Mouse (Mus musculus): ENCODE measurements around the gene Chaf1a. TPM values are rescaled to one million over a fixed set of nuclear protein-coding genes. Genes with fewer than 3 reads are reported as not detected.

Gene Chaf1a
- total RNA-seq (2021) = 1 to 10 TPM; 3.5 to 4.7 TPM
- long read RNA-seq, experiment 1, full-length matches to known transcripts = 10 of 10 reads
- long read RNA-seq, experiment 1, partial matches to known transcripts = 0 of 10 reads
- long read RNA-seq, experiment 1, other reads (novel, unspliced or antisense) = 0 of 10 reads
- long read RNA-seq, experiment 2, full-length matches to known transcripts = 2 of 3 reads
- long read RNA-seq, experiment 2, partial matches to known transcripts = 0 of 3 reads
- long read RNA-seq, experiment 2, other reads (novel, unspliced or antisense) = 1 of 3 reads

DNA sequence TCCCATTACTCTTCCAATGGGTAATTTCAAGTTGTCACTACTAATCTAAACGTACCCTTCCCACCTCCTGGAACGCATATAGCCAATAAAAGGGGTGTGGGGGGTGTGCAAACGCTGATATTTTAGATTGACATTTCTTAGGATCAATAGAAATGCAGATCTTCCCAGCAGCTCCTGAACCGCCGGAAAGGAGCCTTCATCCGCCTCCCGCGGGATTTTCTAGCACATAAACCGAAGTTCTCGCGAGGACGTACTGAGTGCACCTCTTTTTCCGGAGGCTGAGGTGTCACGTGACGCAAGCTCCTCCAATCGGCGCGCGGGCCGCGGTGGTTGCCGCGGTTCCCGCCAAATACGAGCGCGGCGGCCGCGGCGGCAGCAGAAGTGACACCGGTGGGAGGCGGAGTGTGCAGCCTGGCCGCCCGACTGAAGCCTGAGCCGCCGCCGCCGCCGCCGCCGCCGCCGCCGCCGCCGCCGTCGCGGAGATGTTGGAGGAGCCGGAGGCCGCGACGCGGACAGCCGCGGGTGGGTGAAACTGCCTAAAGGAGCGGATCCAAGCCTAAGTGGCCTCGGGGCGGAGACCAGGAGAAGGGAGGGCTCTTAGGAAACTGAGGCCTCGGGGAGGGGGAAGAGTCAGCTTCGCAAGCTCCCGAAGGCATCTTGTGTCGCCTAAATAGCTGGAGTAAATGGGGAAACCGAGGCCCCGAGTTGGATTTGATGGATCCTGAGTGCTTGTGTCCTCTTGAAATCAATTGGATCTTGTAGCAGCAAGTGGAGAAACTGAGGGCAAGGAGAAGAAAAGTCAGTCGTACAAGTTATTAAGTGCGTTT, at the start of gene Chaf1a:
Gene Chaf1a (plus strand): TSS at position 410 of the 827 bp plus-strand sequence.
- peak; percentile 98 for DNase-seq

DNA sequence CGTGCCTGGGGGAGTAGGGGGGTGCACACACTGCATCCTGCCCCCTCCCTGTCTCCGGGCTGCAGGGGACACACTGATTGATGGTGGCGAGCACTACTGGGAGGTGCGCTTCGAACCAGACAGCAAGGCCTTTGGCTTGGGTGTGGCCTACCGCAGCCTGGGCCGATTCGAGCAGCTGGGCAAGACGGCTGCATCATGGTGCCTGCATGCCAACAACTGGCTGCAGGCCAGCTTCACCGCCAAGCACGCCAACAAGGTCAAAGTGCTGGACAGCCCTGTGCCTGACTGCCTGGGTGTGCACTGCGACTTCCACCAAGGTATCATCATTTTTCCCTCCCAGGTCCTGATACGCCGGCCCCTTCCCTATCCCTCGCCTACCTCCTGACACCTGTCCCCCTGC, 44.2 kb upstream of the Chaf1a start:
- peak; percentile 87 to 88 for DNase-seq

DNA sequence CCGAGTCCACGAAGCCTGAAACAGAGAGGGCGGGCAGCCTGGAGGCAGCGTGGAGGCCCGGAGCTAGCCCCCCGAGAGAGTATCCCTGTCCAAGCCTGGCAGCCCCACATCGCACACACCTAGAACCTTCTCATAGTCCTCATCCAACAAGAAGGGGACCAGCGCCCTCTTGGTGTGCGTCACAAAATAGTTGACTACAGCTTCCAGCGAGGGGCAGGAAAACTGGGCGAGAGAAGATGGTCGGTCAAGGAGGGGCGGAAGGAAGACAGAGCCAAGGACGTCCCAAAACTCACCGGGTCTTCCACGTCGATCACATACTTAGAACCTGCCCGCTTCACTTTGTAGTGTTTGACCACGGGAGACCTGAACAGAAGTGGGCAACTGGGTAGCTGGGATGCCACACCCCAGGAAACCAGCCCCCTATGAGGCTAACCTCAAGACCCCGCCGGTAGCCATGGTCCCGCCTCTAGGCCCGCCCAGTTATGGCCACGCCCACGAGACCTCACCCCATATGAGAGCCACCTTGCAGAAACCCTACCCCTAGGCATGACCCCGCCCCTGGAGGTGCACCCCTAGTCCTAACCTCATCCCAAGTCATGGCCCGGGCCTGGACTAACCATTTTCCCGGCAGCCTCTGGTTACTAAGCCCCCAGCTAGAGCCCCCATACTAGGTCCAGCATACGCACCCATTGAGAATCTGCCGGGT, 40.3 kb upstream of the Chaf1a start:
- DNase-seq = no peak

DNA sequence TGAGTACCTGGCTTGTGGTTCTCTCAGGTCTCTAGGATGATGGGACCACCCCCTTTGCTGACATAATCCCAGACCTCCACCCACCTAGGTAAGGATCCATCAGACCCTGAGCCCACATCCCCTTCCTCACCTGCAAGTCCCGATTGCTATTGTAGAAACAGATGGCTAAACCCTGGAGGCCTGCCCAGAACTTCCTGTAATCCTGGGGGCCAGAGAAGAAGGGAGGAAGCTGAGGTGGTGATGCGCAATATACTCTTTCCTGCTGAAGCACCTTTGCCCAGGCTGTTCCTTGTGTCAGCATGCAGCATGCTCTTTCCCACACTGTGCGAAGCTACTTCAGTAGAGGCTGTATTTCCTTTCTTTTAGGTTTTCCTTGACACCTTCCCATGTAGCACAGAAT, 37.2 kb upstream of the Chaf1a start:
- DNase-seq = no peak

DNA sequence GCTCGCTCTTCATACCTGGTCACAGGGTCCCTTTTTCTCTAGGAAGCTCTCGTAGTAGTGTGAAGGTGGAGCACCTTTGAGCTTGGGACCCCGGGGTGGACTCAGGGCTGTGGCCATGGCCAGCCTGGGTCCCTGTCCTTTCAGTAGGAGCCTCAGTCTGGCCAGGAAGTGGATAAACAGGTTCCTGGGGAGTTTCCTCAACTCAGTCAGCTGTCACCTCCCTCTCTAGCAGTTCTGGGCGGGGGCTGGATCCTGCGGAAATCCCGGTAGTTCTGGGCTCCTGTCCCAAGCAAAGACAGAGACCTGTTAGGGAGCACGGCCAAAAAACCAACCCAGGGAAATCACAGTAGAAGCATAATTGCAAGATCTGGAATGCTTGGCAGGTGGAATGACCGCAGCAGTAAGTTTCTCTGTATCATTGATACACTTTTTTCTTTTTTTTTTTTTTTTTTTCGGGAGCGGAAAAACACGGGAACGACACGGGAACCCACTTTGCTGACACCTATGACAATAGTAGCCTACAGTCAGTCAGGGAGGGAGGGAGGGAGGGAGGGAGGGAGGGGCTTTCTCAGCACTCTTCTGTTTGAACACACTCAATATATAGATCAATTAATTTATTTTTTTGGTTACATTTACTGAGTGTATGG, 34.7 kb upstream of the Chaf1a start, which contains the start of the genes Stap2 and Mpnd:
Gene Stap2 (minus strand): TSS at position 170 of the 647 bp plus-strand sequence.
Gene Mpnd (plus strand): TSS at position 297 of the 647 bp plus-strand sequence.
- DNase-seq = peak in 1 of 2 experiments; percentile 62

DNA sequence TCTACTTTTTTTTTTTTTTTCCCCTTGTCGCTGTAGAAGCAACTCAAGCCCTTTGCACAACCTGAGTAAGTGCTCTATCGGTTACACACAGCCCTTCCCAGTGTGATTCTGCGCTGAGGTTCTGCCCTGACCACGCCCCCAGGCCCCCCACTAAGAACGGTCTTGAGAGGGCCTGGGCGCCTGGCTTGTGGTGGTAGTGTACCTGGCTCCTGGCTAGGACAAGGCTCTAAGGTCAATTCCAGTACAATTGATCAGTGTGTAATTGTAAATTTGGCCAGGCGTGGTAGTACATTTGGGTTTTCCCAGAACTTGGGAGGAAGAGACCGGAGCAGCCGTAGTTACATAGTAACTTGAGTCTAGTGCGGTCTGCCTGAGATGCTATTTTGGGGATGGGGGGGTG, 33.3 kb upstream of the Chaf1a start:
- DNase-seq = no peak

DNA sequence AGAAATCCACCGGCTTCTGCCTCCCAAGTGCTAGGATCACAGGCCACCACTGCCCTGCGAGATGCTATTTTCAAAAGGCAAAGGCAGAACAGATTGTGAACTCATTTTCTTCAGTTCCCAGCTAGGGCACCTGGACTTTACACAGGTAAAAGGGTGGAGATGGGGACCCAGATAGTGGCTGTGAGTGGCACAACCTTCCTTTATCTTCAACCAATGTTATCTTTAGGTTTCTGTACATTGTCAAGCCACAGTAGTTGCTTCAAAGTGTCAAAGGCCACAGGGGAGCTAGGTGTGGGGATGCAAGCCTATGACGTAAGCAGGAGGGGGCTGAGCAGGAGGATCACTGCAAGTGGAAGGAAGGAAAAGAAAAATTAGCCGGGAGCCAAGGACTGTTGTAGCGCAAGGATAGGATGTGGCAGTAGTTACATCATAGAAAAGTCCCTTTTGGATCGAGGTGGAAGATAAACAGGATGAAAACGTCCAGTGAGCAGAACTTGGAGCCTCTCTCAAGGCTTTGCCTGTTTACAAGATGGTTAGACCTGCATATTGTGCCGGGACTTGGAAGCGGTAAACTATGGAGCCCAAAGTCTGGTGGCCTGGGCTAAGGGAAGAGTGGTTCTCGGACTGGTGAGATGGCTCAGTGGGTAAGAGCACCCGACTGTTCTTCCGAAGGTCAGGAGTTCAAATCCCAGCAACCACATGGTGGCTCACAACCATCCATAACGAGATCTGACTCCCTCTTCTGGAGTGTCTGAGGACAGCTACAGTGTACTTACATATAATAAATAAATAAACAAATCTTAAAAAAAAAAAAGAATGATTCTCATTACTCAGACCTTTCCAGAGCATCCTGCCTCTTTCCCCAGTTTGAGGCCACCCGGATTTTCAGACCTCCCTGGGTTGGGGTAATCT, 32.5 kb upstream of the Chaf1a start:
- DNase-seq = no peak

DNA sequence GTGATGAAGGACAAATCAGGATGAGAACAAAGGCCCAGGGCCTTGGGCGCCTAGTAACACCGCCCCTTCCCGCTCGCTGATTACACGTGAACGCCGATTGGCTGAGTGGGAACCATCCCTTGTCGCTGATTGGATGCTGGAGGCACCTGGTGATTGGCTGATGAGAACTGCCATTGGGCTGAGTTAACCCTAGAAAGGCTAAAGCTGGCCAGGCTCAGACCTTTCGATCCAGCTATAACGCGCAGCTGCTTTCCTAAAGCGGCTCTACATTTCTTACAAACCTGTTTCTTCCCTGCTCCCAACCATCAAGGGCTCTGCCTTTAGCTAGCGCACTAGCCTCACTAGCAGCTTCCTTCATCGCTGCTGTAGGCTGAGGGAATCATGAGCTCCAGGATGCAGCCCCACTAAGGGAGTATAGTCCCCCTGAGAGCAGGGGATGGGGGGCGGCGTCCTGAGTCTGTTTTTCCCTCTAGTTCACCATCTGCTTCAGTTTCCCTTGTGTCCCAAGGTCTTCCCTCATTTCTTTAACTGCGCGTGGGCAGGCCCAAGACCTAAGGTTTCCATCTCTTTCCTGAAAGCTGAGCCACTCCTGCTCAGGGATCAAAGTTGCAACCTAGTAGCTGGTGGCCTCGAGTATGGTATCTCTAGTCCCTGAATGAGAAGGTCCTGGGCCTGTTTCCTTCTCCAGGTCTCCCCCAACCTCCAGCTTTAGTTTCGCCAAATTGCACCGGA, 31.7 kb upstream of the Chaf1a start:
- peak; percentile 93 to 95 for DNase-seq

DNA sequence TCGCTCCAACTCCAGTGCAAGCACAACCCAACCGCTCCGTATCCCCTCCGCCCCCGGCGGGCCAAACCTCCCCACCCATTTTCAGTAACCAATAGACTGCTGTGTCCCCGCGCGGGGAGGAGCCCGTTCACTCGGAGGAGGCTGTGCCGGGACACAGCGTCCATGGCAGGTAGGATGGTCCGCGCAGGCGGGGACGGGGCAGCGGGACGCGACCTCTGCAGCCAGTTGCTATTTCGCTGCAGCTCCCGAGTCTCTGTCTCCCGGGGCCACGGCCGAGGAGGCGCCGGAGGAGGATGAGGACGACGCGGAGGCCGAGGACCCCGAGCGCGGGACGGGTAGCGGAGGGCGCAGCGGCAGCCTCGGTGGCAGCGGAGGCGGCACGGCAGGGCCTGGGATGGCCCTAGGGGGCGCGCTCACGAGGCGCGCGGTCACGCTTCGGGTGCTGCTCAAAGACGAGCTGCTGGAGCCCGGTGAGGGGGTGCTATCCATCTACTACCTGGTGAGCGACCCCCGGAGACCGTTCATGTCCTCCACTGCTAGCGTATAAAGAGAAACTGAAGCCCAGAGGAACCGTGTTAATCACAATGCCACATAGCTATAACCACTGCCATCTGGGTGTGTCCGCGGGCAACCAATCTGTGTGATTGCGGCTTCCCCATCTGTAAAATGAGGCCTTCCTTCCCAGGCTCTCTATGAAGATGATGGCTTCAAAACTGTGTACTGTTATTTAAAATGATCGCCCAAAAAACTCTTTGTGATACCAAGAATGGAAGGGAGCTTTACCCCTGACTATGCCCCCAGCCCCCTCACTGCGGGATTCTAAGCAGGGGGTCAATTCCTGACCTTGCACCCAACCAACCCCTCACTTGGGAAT, 30.9 kb upstream of the Chaf1a start:
- DNase-seq = peak; percentile 96 to 97

DNA sequence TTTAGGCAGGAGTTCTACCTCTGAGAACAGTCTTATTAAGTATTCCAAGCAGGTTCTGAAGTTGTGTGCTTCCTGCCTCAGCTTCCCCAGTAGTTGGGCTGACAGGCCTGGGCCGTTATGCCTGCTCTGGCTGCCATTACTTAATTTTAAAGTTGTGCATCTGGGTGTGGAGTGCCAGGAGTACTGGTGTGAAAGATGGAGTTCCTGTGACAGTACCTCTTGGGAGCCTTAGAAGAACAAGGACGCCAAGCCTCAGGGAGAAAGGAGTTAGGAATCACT, 30.3 kb upstream of the Chaf1a start:
- DNase-seq = no peak

DNA sequence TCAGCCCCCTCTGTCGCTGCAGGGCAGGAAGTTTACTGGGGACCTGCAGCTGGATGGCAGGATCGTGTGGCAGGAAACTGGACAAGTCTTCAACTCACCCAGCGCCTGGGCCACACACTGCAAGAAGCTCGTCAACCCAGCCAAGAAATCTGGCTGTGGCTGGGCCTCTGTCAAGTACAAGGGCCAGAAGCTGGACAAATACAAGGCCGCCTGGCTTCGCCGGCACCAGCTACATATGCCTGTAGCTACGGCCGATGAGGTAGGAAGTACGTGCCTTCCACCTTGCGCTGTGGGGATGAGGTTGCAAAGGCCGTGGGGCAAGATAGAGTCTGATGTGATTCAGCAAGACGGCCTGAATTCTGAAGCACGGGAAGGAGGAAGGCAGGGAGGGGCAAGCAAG, 30.0 kb upstream of the Chaf1a start:
- no peak for DNase-seq

DNA sequence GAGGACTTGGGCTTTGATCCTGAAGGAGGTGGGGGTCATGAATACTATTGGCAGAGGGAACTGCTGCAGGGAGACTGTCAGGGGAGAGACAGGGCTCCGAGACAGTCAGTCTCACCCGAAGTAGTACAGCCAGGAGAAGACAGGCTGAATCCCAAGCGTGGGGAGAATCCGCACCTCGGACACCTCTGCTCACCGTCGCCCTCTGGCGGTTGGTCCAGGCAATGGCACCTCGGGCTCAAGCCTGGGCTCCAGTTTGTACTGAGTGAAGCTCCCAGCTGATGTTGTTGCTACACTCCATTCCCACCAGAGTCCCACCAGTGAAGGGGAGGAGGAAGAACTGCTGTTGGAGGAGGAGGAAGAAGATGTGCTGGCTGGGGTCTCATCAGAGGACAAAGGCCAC, 29.6 kb upstream of the Chaf1a start:
- peak; percentile 87 to 91 for DNase-seq

DNA sequence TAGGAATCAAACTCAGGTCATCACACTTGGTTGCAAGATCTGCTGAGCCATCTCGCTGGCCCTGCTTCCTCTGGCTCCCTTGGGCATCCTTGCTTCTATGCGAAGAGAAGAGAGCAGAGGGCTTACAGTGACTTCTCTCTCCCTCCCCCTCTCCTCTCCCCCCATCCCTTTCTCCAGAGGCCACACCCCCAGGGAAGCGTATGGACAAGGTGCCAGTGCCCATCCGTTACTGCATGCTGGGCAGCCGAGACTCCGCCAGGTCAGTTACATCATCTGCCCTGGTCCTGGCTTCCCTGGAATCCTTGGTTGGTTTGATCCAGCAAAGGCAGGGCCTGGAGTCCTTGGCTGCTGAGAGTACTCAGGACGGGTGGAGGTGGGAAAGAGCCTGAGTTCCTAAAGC, 28.8 kb upstream of the Chaf1a start:
- no peak for DNase-seq

DNA sequence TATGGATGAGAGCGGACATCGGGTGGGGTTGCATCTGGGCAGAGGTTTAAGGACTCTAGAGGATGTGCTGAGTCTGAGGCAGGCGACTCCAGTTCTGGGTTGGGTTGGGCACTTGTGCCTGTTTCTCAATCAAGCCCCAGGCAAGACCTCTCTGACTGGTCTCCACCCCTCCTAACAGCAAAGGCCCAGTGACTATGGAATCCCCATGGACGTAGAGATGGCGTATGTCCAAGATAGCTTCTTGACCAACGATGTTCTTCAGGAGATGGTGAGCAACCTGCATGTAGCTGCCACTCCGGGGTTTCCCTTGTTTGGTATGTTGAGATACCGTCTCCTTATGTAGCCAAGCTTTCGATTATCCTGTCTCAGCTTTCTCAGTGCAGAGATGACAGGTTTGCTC, 24.9 kb upstream of the Chaf1a start:
- no peak for DNase-seq

DNA sequence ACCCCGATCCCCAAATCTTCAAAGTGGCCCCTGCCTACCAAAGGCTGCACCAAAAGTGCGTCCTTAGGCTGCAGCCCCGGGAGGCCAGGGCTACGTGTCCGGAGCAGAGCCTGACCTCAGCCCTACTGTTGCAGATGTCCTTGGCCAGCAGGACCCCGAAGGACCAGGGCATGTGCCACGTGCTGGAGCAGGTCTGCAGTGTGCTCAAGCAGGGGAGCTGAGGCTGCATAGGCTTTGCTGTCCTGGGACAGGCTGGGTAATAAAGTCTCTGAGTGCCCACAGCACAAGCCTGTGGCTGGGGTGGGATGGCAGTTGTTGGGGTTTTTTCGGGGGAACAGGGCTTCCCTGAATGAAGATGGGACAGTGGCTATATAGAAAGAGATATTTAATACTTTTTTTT, 23.9 kb upstream of the Chaf1a start:
- DNase-seq = no peak

DNA sequence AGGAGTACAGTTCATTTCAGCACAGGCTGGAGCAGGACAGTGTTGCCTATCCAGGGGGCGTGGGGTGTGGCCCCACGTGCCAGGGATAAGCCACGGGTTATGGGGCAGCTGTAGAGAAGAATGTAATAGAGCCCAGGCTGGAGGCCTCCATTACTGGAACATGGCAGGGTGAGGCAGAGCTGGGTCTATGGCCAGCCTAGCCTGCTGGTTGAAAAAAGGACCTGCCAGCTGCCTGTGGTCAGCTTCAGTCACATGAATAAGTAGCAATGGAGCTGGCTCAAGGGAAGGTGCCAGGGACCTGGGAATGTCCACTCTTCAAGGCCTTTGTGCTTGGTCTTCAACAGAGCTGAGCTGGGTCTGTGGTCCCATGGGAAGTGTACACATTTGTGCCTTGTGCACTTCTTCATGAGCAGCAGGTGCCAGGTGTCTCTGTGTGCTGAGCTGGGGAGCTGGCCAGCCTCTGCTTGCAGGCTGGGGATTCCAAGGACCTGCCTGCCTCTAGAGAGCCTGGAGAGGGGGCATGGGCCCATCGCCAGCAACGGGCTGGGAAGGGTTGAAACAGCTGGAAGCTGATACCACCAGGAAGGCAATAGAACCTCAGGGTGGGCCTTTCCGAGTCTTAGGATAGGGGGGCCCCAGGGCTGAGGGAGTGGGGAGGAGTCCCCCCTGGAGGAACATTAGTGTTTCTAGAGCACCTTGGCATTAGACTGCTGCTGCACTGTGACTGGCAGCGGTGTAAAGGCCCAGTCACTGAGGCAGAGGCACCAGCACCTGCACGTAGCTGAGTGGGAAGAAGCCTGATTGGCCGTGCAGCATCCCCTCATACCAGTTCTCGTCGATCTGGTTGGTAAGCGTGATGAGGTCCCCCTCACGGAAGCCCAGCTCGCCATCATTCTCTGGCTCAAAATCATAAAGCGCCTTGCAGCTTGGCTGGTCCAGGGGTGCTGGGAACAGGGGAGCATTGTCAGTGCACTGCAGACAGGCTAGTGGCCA, 23.1 kb upstream of the Chaf1a start:
- DNase-seq = no peak

DNA sequence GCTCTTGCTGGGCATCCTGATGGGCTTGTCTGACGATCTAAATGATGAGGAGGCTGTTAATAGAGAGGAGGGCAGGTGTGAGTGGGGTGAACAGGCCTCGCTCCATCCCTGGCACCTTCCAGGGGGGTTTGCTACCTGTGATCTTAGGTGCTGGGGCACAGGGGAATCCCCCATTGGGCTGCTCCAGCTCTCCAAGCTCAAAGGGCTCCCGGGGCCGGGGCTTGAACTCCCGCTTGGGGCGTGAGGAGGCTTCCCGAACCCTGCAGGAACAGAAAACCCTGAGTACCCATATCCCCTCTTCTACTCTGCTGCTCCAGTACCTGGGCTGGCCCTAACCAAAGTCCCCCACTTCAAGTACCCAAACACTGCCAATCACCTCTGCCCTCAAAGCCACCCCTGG, 22.4 kb upstream of the Chaf1a start:
- no peak for DNase-seq

All from adrenal gland, postnatal 36 days (tissue).